Mouse (Mus musculus) small intestine, adult 2 months (tissue): Measurements from ENCODE around the gene Btg1. TPM values are rescaled to one million over a fixed set of nuclear protein-coding genes. Genes with fewer than 3 reads are reported as not detected.

ENCODE experiments used
- H3K27ac ChIP-seq: fragments of 200-500 bp; 2 replicates; pipeline ENCODE4 v1.5.1; 2012; ENCODE audit warnings: low read depth, low read length, control low read depth, inconsistent platforms; ENCODE audit not compliant: insufficient read depth
- H3K27me3 ChIP-seq: fragments of 200-500 bp; 2 replicates; pipeline ENCODE4 v1.6.1; 2012; ENCODE audit warnings: mild to moderate bottlenecking, moderate library complexity, low read length, inconsistent platforms; ENCODE audit not compliant: control insufficient read depth, insufficient read depth
- H3K36me3 ChIP-seq: fragments of 200-500 bp; 2 replicates; pipeline ENCODE4 v1.6.1; 2012; ENCODE audit warnings: mild to moderate bottlenecking, low read length, control low read depth, inconsistent platforms; ENCODE audit not compliant: control insufficient read depth, insufficient read depth
- H3K4me1 ChIP-seq: fragments of 200-500 bp; 2 replicates; pipeline ENCODE4 v1.6.1; 2012; ENCODE audit warnings: low read length, inconsistent platforms, mixed read lengths; ENCODE audit not compliant: control insufficient read depth, insufficient read depth, insufficient read length
- H3K4me3 ChIP-seq: fragments of 200-500 bp; 2 replicates; pipeline ENCODE4 v1.5.1; 2012; ENCODE audit warnings: low read depth, mild to moderate bottlenecking, control low read depth, inconsistent platforms, low read length, moderate library complexity
- CTCF ChIP-seq: fragments of 200-500 bp; IDR thresholded peaks from 2 replicates; pipeline ENCODE4 v1.5.1; 2012; ENCODE audit warnings: low read depth, mild to moderate bottlenecking, control low read depth, inconsistent platforms, low read length, moderate library complexity, mixed read lengths; ENCODE audit not compliant: insufficient replicate concordance, insufficient read length; ENCODE audit errors: extremely low read depth
- POLR2A ChIP-seq: fragments of 200-500 bp; IDR thresholded peaks from 2 replicates; pipeline ENCODE4 v1.6.1; 2012; ENCODE audit warnings: low read depth, mild to moderate bottlenecking, control low read depth, inconsistent platforms, low read length, moderate library complexity
- WGBS: fragments of 180-500 bp; shearing (Covaris S2); methylation state at CpG from one replicate; pipeline ENCODE4 v1.1.7; 2018; 5-methylcytosine and 5-hydroxymethylcytosine counted together
- polyA plus RNA-seq: library from polyadenylated mRNA; depleted of rRNA; stranded (reverse); fragments of >200 nt; gene quantifications from 2 replicates; pipeline ENCODE4 v1.2.3, GENCODE M21; 2012

Btg1 gene
- polyA plus RNA-seq, 1 experiment, result 32.7 TPM

DNA sequence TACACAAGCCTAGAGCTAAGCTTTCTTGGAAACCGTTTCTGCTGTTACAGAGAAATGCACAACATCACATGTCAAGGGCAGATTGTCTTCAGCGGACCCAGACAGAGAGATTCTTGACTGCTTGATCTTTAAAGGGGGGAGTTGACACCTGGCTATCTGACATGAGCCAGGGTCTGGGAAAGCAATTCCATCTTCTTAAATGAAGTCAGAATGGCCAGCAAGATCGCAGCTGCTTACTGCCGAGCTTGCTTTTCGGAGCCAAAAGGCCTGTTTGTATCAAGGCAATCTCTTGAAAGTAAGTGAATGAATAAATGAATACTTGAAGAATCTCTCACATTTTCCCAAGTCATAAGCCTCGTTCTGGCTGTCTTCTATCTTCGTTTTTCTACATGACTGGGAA, 36.6 kb upstream of the Btg1 start:
- Histone ChIP-seq H3K27me3 (no peaks in the 10 kb centered on the region), H3K27ac (no peak overlapping the region), H3K4me3 (no peak overlapping the region), H3K4me1 (no peaks in the 10 kb centered on the region; the same call in 1 of the 2 replicates), H3K36me3 (no peaks in the 10 kb centered on the region)
- no peak for TF ChIP-seq POLR2A
- WGBS, result 89% methylated on average over 7 of the region's 7 CpGs

- Histone ChIP-seq H3K36me3 (no peaks in the 10 kb centered on the region), H3K4me3 (no peak overlapping the region), H3K4me1 (no peaks in the 10 kb centered on the region), H3K27ac (no peak overlapping the region), H3K27me3 (no peaks in the 10 kb centered on the region)
- TF ChIP-seq CTCF (no peak), POLR2A (no peak)
- 68% methylated on average over 6 of the region's 6 CpGs for WGBS
These were observed 35.6 kb upstream of the Btg1 start for GRCm38 (mm10) chr10:96581232-96581631.

DNA sequence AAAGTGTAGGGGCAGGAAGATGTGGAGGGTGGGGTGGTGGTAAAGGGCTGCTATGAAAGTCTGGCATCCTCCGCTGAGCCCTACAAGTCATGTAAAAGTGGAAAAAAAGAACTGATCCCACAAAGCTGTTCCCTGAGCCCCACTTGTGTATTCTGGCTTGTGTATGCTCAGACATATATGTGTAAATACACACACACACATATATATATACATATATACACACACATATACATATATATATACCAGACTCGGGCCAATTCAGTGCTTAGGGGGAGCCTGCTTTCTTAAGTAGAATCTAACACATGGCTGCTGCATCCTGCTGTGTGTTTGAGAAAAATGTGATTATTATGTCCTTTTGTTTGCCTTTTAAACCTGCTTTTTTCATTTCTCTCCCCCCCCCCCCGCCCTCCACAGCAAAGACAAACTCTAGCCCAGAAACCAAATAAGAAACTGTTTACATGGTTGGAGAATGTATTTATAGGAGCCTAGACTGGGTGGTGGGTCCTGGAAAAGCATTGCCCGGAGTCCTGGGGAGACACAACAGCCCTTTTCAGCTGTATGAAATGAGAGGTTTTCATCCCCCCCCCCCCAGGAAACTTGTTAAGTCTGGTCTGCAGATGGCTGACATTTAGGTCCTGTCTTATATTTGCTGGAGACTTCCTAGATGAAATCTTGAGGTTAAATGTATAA, 30.5 kb upstream of the Btg1 start:
- H3K36me3 ChIP-seq, result no peaks in the 10 kb centered on the region
- H3K27ac ChIP-seq, result no peak overlapping the region
- no peaks in the 10 kb centered on the region for H3K4me1 ChIP-seq
- no peaks in the 10 kb centered on the region for H3K27me3 ChIP-seq
- no peak overlapping the region for H3K4me3 ChIP-seq
- WGBS, result 83% methylated on average over 4 of the region's 4 CpGs
- no peak for TF ChIP-seq POLR2A
- no peak for TF ChIP-seq CTCF

- no peaks in the 10 kb centered on the region for H3K36me3 ChIP-seq
- WGBS, result 77% methylated on average over 4 of the region's 4 CpGs
- TF ChIP-seq CTCF (no peak), POLR2A (no peak)
- H3K4me3 ChIP-seq, result no peak overlapping the region
- H3K4me1 ChIP-seq, result no peaks in the 10 kb centered on the region
- no peak overlapping the region for H3K27ac ChIP-seq
- no peaks in the 10 kb centered on the region for H3K27me3 ChIP-seq
These were observed 30.0 kb upstream of the Btg1 start for GRCm38 (mm10) chr10:96586881-96587217.

DNA sequence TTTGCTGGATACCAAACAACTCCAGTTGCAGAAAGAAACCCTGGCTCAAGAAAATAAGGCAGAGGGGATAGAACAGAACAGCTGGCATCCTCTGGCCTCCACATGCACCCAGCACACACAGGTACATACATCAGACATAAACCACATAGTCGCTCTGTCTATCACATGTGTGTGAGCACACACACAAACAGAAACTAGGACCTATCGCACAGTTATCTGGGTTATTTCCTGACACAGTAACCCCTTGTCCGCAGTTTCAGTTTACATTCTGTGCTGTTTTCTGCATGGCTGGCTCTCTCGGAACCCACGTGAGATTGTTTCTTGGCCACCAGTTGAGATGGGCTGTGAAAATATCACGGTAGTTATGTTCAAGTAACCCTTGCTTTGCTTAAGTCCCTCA, 28.6 kb upstream of the Btg1 start:
- TF ChIP-seq CTCF (no peak), POLR2A (no peak)
- Histone ChIP-seq H3K36me3 (no peaks in the 10 kb centered on the region), H3K27me3 (no peaks in the 10 kb centered on the region), H3K4me1 (no peaks in the 10 kb centered on the region), H3K4me3 (no peak overlapping the region), H3K27ac (no peak overlapping the region; the same call in 1 of the 2 replicates)
- 77% methylated on average over 6 of the region's 6 CpGs for WGBS

- no peaks in the 10 kb centered on the region for H3K4me1 ChIP-seq
- TF ChIP-seq POLR2A, result no peak
- no peak for TF ChIP-seq CTCF
- H3K27me3 ChIP-seq, result no peaks in the 10 kb centered on the region
- WGBS, result 88% methylated on average over 5 of the region's 5 CpGs
- H3K4me3 ChIP-seq, result no peak overlapping the region
- H3K36me3 ChIP-seq, result no peaks in the 10 kb centered on the region
- H3K27ac ChIP-seq, result no peak overlapping the region
These were observed 27.0 kb upstream of the Btg1 start for GRCm38 (mm10) chr10:96589781-96590180.

- Histone ChIP-seq H3K27ac (no peak overlapping the region), H3K4me3 (no peak overlapping the region), H3K4me1 (no peaks in the 10 kb centered on the region), H3K36me3 (no peaks in the 10 kb centered on the region), H3K27me3 (no peaks in the 10 kb centered on the region)
- WGBS, result 50% methylated on average over 2 of the region's 2 CpGs
- TF ChIP-seq CTCF (no peak), POLR2A (no peak)
These were observed 24.7 kb upstream of the Btg1 start for GRCm38 (mm10) chr10:96592089-96592488.
